ENCODE assay signal across 9 mouse cellular contexts in genomic region chr3:32817001-32817356, GRCm38 (mm10). TPM values are rescaled to one million over a fixed set of nuclear protein-coding genes. Genes with fewer than 3 reads are reported as not detected.
DNase-seq lines count a peak whose midpoint lies in the region; ATAC-seq and TF ChIP-seq lines count a peak whose summit lies in the region.
"Had no signal": no experiment of that assay in that cellular context is flagged by ENCODE, and none has a peak within 500 bp of the region (broad histone marks: within the 10 kb centered on the region; RNA-seq: fewer than 3 reads in every experiment).

No protein-coding gene starts in this region.

- no peak for TF ChIP-seq CTCF in kidney, postnatal 0 days (IDR thresholded peaks at IDR 0.05; ENCODE audit: low read depth)

- no peaks in the 10 kb centered on the region for H3K36me3 ChIP-seq in kidney, postnatal 0 days (ENCODE audit: insufficient read depth, low read length)
- no peaks in the 10 kb centered on the region for H3K36me3 ChIP-seq in embryonic facial prominence, embryonic 10.5 days (replicated peaks)
- no peaks in the 10 kb centered on the region for H3K36me3 ChIP-seq in hindbrain, embryonic 12.5 days
- no peaks in the 10 kb centered on the region for H3K36me3 ChIP-seq in midbrain, embryonic 14.5 days (ENCODE audit: control insufficient read depth, insufficient read depth, low read length)

- WGBS in kidney, postnatal 0 days: 9% methylated on average over 9 of the region's 9 CpGs
- WGBS in embryonic facial prominence, embryonic 10.5 days: 8% methylated on average over 9 of the region's 9 CpGs
- 6% methylated on average over 9 of the region's 9 CpGs for WGBS in hindbrain, embryonic 12.5 days
- 4% methylated on average over 9 of the region's 9 CpGs for WGBS in midbrain, embryonic 14.5 days

- H3K27me3 ChIP-seq in kidney, postnatal 0 days (ENCODE audit: insufficient read depth, low read length): no peaks in the 10 kb centered on the region
- no peaks in the 10 kb centered on the region for H3K27me3 ChIP-seq in embryonic facial prominence, embryonic 10.5 days (replicated peaks; ENCODE audit: low read depth, poor library complexity, severe bottlenecking)
- H3K27me3 ChIP-seq in hindbrain, embryonic 12.5 days: no peaks in the 10 kb centered on the region
- H3K27me3 ChIP-seq in midbrain, embryonic 14.5 days (ENCODE audit: control insufficient read depth, insufficient read depth, low read length): no peaks in the 10 kb centered on the region

- H3K4me3 ChIP-seq in kidney, postnatal 0 days (replicated peaks; ENCODE audit: low read depth, low read length): peak overlapping the region; percentile 73
- H3K4me3 ChIP-seq in embryonic facial prominence, embryonic 10.5 days: peak overlapping the region; percentile 86
- H3K4me3 ChIP-seq in hindbrain, embryonic 12.5 days: peak overlapping the region; percentile 82
- H3K4me3 ChIP-seq in midbrain, embryonic 14.5 days (replicated peaks; ENCODE audit: low read depth, low read length): peak overlapping the region; percentile 78

- no peaks in the 10 kb centered on the region for H3K9me3 ChIP-seq in kidney, postnatal 0 days (replicated peaks; ENCODE audit: low read length)
- H3K9me3 ChIP-seq in embryonic facial prominence, embryonic 10.5 days: no peaks in the 10 kb centered on the region
- no peaks in the 10 kb centered on the region for H3K9me3 ChIP-seq in hindbrain, embryonic 12.5 days (replicated peaks)
- no peaks in the 10 kb centered on the region for H3K9me3 ChIP-seq in midbrain, embryonic 14.5 days (ENCODE audit: control insufficient read depth, low read length)

- DNase-seq in kidney, postnatal 0 days (ENCODE audit: low spot score): peak; percentile 14
- DNase-seq in kidney, adult 18-20 months: no peak
- DNase-seq in embryonic facial prominence, embryonic 10.5 days (ENCODE audit: low spot score): no peak
- peak; percentile 70 for DNase-seq in midbrain, embryonic 14.5 days
- no peak for DNase-seq in urinary bladder, postnatal 4 days (ENCODE audit: low spot score in 2 of 2)
- DNase-seq in right cerebral cortex, postnatal 36 days (ENCODE audit: low spot score in 2 of 2): no peak
- DNase-seq in thymus, postnatal 36 days: no peak

- H3K4me1 ChIP-seq in kidney, postnatal 0 days (replicated peaks; ENCODE audit: insufficient read depth, low read length): 0 out of 2 replicates have a peak, but pooled peaks cover 8% of the 10 kb centered on the region
- peaks cover 6% of the 10 kb centered on the region for H3K4me1 ChIP-seq in embryonic facial prominence, embryonic 10.5 days
- peaks cover 5% of the 10 kb centered on the region; the same call in 1 of the 2 replicates for H3K4me1 ChIP-seq in hindbrain, embryonic 12.5 days
- H3K4me1 ChIP-seq in midbrain, embryonic 14.5 days (ENCODE audit: control insufficient read depth, insufficient read depth, low read length): peaks cover 13% of the 10 kb centered on the region

- ATAC-seq in kidney, postnatal 0 days (replicated peaks; ENCODE audit: low FRiP score, low read depth): no peak
- ATAC-seq in hindbrain, embryonic 12.5 days (ENCODE audit: low FRiP score): peak; percentile 39; the same call in 1 of the 2 replicates
- ATAC-seq in midbrain, embryonic 14.5 days (ENCODE audit: low FRiP score, low TSS enrichment): peak; percentile 22
- ATAC-seq: activated CD4-positive, CD25-positive, alpha-beta regulatory T cell, adult 4 months had no signal

- no peak overlapping the region for H3K27ac ChIP-seq in kidney, postnatal 0 days
- H3K27ac ChIP-seq in embryonic facial prominence, embryonic 10.5 days (replicated peaks): peak overlapping the region; percentile 93
- peak overlapping the region; percentile 91 for H3K27ac ChIP-seq in hindbrain, embryonic 12.5 days
- H3K27ac ChIP-seq in midbrain, embryonic 14.5 days (replicated peaks; ENCODE audit: low read depth, low read length): peak overlapping the region; percentile 91

- H3K9ac ChIP-seq in kidney, postnatal 0 days (ENCODE audit: low read depth, low read length): peak overlapping the region; percentile 72
- H3K9ac ChIP-seq in hindbrain, embryonic 12.5 days: peak overlapping the region; percentile 89
- peak overlapping the region; percentile 88 for H3K9ac ChIP-seq in midbrain, embryonic 14.5 days (replicated peaks; ENCODE audit: low read length)

- peak overlapping the region; percentile 94 for H3K4me2 ChIP-seq in kidney, postnatal 0 days (ENCODE audit: low read length)
- H3K4me2 ChIP-seq in hindbrain, embryonic 12.5 days (replicated peaks): peak overlapping the region; percentile 72
- peak overlapping the region; percentile 81 for H3K4me2 ChIP-seq in midbrain, embryonic 14.5 days (ENCODE audit: low read length)

RNA-seq across cellular contexts. Expression of gene Usp13, which starts 0.4 kb away (rescaled TPM):
- polyA plus RNA-seq in kidney, postnatal 0 days (2015; fragmentation: Nextera tagmentation; extraction: Ambion mirVana): 1.5 and 1.7 TPM in 2 replicates
- 5.8 and 8.5 TPM in 2 replicates for polyA plus RNA-seq in embryonic facial prominence, embryonic 10.5 days (2016; fragmentation: Nextera tagmentation; extraction: Ambion mirVana)
- 7.7 and 8.0 TPM in 2 replicates for polyA plus RNA-seq in hindbrain, embryonic 12.5 days (2016; fragmentation: Nextera tagmentation; extraction: Ambion mirVana)
- 11.0 and 12.3 TPM in 2 replicates for polyA plus RNA-seq in midbrain, embryonic 14.5 days (2014; fragmentation: Nextera tagmentation; extraction: Ambion mirVana)
- polyA plus RNA-seq: activated CD4-positive, CD25-positive, alpha-beta regulatory T cell, adult 4 months had no signal

Comparison
In these comparisons a context has a peak if more than half of its experiments do, and no peak if none do; other contexts are left out.
1. DNase-seq: peak in kidney, postnatal 0 days (single experiment) and midbrain, embryonic 14.5 days (single experiment); none in kidney, adult 18-20 months (single experiment), embryonic facial prominence, embryonic 10.5 days (single experiment), urinary bladder, postnatal 4 days (0 of 2), right cerebral cortex, postnatal 36 days (0 of 2) and thymus, postnatal 36 days (0 of 2).
2. Peak in every context shown above with its lines, with median percentiles within 50 percentile points of each other: H3K4me2 ChIP-seq, H3K4me3 ChIP-seq and H3K9ac ChIP-seq.